Mouse (Mus musculus): ENCODE results near the gene Grin3b. TPM values are rescaled to one million over a fixed set of nuclear protein-coding genes. Genes with fewer than 3 reads are reported as not detected.

Grin3b gene
- total RNA-seq, 2 experiments from 2014 or later: 0.15 TPM; not detected in 1

DNA sequence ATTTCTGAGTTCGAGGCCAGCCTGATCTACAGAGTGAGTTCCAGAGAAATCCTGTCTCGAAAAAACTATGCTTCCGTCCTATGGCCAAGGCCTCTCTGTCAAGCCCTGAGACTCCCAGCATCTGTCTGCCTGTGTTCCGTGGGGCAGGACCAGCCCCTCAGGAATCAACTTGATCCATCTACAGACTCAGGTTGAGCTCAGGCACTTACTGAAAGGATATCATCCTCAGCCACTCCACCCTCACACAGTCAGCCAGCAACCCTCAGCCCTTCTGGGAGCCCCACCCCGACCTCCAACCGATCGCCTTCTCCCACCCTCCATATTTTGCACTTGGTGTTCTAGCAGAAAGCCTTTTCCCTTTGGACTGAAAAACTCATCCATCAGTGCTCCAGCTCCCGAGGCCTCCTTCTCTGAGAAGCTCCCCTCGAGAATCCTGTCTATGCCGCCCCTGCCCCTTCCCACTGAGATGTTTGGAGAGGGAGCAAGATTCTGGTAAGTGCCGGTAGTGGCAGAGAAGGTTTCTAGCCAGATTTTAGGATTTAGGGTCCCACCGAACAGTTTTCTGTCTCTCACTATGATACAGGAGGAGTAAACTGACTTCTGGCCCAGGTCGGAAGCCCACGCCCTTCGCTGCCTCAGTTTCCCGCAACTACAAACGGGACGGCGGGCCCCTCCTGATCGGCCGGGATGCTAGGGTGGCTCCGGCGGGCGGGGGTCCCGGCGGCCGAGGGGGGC, 17.4 kb downstream of the Grin3b start:
- no peak for DNase-seq (ENCODE audit: low spot score in 2 of 2)

DNA sequence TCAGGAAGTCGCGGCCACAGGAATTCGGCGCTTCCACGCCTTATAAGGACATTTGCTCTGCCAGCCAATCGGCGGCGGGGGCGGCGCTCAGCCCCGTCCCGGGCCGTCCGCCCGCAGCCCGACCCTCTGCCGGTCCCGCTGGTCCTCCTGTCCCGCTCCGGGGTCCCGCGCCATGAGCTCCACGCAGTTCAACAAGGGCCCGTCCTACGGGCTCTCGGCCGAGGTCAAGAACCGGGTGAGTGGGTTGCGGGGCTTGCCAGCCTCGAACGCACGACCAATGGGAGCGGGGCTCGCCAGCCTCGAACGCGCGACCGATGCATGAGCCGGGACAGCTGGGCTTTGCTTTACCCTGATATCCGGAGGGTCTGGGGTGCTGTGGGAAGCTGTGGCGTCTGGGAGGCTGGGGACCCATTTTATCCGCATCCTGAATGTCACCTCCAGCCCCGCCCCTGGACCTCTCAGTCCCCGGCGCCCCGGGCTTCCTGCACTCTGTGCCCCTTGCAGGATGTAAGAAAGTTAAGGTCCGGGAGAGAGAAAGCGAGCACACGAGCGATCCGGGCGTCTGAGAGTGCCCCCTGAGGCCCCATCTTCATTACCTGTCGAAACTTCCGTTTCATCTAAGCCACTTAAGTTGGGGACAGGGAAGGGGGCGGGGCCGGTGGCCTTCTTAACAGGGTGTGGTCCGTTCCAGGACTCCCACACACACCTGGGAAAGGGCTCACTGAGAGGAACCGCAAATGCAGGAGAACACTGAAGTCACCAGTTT, 18.2 kb downstream of the Grin3b start, which contains the start of gene Cnn2:
Gene Cnn2, plus strand, starts transcription at position 79 of the 766 bp plus-strand sequence.
- DNase-seq (ENCODE audit: low spot score in 2 of 2): no peak

DNA sequence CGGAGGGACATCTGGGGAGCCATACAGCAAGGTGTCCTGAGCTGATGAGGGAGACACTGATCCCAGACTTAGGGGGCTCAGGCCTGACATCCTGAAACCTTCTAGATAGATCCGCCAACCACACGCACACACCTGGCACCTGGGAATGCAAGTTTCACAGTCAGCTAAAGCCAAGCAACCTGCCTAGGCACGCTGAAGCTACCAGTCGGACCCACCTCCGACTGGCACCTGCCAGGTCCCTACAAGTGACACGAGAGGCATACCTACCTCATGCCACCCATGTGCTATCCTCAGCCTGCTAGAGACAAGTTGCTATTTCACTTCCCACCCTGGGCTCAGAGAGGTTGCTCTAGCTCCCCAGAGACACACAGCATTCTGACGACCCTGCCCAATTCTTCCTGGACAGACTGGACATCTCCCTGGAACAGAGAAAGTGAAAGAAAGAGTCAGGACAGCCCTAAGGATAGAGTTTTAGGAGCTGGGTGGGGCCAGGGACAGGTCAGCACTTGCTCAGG, 18.8 kb downstream of the Grin3b start:
- DNase-seq (ENCODE audit: low spot score in 2 of 2): no peak

DNA sequence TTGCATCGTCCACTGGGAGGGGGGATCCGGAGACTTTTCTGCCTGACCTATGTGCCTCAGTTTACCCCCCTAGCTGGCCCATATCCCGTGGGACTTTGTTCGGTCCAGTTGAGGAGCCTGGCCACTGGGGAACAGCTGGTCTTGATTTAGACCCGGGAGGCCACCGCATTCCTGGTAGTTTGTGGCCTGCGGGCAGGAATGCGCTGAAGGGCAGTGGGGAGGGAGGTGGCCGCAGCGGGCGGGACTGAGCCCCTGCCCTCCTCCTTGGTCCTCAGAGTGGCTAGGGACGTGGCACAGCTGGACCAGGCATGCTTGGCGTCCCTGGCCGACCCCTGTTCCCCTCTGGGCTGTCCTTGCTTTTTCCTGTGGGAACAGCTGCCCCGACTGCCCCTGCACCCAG, 19.4 kb downstream of the Grin3b start:
- DNase-seq (ENCODE audit: low spot score in 2 of 2): no peak

DNA sequence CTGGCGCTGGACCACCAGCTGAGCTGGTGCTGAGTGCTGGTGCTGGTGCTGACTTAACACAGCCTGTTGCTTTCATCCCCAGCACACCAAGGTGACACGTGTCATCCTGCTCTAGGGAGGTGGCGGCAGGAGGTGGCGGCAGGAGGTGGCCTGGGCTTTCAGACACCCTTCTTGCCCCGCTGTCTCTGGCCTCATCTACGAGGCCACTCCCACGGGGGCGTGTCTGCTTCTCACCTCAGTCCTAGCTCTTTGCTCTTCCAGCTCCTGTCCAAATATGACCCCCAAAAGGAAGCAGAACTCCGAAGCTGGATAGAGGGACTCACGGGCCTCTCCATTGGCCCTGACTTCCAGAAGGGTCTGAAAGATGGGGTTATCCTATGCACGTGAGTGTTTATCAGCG, 20.6 kb downstream of the Grin3b start:
- no peak for DNase-seq (ENCODE audit: low spot score in 2 of 2)

DNA sequence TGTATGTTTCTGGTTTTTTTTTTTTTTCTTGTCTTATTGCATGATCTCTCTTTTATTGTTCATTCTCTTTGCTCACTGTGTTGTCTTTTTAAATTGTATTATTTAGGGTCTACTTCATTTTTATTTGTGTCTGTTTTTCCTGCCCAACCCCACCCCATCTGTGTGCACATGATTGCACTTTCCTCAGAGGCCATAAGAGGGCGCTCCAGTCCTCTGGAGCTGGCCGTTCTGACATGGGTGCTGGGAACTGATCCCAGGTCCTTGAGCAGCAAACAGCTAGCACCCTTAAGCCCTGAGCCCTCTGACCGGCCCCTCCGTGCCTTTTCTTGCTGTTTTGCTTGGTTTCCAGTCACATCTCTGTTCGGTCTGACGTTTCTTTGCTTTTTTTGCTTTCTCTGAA, 21.0 kb downstream of the Grin3b start:
- no peak for DNase-seq (ENCODE audit: low spot score in 2 of 2)

DNA sequence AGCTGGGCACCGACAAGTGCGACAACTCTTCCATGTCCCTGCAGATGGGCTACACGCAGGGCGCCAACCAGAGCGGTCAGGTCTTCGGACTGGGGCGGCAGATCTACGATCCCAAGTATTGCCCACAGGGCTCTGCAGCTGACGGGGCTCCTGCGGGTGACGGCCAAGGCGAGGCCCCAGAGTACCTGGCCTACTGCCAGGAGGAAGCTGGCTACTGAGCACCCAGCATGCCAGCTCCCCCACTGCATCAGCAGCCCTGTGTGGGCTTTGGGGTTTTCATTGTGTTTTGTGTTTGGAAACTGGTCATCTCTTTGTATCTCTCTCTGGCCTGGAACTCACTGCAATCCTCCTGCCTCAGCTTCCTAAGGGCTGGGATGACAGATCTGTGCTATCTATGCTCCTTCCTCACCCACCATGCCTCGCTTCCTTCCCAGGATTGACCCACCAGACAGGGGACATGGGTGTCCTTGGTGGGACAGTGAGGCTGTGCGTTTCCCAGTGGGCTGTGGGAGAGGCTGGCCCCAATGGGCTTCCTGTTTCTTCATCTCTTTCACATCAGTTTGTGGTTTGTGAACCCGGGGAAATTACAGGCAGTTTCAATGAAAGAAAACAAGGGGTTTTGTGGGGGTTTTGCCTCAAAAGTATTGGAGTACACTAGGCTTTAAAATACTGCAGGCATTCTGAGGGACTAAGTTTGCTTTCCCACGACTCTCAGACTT, 24.0 kb downstream of the Grin3b start:
- DNase-seq (ENCODE audit: low spot score in 2 of 2): no peak

DNA sequence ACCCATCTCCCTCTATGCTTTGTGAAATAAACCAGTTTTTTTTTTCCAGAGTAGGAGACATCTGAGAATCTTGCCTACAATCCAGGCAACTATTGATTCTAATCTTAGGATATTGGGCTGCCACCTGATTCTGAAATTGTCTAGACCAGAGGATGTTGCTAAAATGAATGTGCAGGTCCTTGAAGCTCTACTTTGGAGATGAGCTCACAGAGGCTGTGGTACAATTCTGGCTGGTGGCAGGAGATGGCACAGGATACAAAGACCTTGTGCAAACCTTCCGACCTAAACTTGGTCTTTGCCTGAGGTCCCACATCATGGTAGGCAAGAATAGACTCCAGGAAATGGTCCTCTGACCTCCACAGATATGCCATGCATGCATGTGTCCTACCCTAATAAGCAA, 25.1 kb downstream of the Grin3b start:
- no peak for DNase-seq (ENCODE audit: low spot score in 2 of 2)

DNA sequence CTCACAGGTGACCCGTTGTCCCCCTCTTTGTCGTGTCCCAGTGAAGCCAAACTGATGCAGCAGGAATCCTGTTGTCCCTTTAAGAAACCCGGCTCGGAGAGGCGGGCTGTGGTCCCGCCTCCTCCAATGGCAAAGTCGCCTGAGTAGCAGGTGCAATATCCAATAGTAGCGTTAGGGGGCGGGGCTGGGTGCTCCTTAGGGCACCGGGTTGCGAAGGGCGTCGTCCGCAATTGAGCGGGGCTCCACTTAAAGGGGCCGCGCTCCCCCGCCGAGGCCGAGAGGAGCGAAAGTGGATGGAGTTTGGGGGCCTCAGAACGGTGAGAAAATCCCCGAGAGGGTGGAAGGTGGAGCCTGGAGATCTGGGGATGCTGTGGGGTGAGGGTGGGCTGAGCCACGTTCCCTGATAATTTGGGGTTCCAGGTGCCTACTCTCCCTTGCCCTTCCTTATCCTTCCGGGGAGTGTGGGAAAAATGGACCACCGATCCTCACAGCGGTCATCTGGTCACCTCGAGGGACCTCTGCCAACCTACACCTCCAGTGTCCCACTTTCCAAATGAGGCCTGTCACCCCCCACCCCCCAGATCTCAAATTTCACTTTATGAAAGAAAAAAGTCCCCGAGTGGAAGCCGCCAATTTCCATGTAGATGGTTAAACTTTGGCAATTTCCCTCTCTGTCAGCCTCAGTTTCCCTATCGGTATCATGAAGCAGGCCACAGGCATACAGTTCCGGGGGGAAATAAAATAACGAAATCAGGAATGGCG, 25.9 kb downstream of the Grin3b start, which contains the start of gene Abca7:
Gene Abca7, plus strand, starts transcription at position 223 of the 762 bp plus-strand sequence.
- DNase-seq (ENCODE audit: low spot score in 2 of 2): peak; percentile 92 to 97

DNA sequence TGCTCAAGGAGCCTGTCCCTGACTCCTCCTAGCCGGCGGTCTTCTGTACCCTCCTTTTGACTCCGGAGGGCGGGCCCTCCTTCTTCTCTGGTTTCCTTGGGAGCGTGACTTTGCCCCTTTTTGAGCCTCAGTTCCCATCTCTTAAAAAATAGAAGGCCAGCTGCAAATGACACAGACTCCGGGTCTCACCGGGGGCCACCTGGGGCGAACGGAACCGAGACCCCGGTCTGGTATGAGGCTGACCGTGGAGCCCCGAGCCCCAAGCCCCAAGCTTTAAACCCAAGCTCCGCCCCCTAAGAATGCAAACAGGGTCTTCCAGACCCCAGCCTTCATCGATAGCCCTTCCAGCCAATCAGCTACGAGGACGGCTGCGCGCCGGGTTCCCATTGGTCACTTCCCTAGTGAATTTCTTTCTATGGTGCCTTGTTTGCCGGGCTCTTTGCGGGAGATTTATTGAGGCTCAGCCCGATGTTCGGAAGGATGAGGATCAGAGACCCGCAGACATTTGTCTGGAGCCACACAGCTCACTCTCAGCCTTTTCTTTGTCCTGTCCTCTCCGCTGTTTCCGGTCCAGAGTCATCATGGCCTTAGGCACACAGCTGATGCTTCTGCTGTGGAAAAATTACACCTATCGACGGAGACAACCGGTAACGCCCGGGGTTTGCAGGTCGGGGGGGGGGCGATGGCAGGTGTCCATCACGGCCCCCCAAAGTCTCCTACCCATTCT, 26.7 kb downstream of the Grin3b start:
- DNase-seq (ENCODE audit: low spot score in 2 of 2): peak; percentile 58 to 75

DNA sequence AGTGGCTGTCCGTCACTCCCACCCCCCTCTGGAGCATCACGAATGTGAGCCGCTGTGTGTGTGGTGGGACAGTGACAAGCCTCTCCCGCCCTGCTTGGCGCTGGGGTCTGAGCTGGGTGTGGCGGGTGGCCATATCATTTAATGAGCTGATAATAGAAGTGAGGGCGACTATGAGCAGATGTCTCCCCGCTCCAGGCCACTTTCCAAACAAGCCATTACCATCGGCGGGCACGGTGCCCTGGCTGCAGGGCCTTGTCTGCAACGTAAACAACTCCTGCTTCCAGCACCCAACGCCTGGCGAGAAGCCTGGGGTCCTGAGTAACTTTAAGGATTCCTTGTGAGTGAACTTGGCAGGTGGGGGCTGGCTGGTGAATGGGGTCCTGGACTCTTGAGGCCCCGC, 27.3 kb downstream of the Grin3b start:
- DNase-seq (ENCODE audit: low spot score in 2 of 2): no peak

DNA sequence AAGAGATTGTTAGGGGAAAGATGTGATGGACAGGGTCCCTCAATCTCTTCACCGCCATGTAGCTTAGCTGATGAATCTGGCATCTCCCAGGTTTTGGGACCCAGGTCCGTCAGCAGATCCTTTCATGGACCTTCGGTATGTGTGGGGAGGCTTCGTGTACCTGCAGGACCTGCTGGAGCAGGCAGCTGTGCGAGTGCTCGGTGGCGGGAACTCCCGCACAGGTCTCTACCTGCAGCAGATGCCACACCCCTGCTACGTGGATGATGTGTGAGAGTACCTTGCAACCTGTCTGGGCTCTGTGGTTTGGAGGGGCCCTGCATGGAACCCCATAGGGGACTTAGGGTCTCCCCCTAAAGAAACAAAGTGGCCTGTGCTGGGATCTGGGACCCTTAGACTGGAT, 31.4 kb downstream of the Grin3b start:
- DNase-seq (ENCODE audit: low spot score in 2 of 2): no peak

DNA sequence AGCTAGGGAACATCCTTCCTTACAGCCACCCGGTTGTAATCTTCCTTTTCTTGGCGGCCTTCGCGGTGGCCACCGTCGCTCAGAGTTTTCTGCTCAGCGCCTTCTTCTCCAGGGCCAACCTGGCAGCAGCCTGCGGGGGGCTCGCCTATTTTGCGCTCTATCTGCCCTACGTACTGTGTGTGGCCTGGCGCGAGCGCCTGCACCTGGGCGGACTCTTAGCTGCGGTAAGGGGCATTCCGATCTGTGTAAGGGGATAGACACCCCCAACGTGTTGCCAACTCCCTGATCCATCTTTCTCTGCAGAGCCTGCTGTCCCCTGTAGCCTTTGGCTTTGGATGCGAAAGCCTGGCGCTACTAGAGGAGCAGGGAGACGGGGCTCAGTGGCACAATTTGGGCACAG, 32.3 kb downstream of the Grin3b start:
- no peak for DNase-seq (ENCODE audit: low spot score in 2 of 2)

DNA sequence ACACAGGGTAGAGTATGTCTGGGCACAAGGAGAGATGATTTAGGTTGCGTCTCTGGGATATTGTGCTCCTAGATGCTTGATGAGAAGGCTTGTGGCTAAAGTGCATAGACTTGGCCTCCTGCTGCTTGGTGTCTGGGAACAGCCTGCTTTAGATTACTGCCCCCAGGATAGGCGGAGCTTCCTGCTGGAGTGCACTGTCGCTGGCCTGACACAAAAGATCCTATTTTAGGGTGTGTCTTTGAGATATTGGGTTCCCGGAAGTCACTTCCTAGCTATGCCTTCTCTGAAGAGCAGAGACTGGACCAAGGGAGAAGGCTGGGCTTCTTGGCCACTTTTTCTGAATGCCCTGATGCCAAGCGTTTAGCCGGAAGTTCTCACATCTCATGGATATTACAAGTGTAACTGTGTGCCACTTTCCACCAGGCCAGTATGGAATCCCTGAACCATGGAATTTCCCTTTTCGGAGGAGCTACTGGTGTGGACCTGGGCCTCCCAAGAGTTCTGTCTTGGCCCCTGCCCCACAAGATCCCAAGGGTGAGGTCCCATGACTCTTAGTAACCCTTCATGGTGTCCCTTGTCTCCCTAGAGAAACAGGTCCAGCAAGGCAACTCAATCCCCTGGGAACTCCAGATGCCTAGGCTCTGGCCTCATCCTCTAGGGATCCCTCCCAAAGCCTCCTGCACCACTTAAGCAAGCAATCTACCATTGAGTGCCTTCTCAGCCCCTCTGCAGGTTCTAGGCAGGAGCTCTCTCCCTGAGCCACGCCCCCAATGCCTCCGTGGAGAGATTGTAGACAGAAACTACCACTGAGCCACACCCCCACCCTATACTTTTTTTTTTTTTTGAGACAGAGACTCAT, 33.1 kb downstream of the Grin3b start:
- no peak for DNase-seq (ENCODE audit: low spot score in 2 of 2)

DNA sequence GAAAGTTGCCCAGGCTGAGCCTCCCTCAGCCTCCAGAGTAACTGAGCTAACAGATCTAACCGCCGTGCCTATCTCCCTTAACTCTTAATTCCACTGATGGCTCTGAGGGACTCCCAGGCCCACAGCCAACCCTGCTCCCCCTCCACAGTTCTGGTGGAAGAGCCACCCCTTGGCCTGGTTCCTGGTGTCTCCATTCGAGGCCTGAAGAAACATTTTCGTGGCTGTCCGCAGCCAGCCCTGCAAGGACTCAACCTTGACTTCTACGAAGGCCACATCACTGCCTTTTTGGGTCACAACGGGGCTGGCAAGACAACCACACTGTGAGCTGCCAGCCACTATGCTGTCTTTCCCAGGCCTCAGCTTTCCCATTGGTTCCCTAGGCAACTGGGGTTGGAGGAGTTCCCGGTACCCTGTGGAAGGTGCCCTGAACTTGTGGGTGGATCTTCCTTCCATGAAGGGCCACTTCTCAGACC, 33.8 kb downstream of the Grin3b start:
- DNase-seq (ENCODE audit: low spot score in 2 of 2): no peak

DNA sequence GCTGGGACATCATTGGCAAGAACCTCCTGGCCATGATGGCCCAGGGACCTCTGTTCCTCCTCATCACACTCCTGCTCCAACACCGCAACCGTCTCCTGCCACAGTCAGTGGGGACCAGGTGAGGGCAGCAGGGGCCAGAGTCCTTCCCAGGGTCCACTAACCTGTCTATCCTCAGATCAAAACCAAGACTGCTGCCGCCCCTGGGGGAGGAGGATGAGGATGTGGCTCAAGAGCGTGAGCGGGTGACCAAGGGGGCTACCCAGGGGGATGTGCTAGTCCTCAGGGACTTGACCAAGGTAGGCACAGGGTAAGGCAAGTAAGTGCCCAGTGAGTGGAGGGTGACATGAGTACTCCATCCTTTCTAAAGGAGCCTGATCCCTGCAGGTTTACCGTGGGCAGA, 41.2 kb downstream of the Grin3b start:
- no peak for DNase-seq (ENCODE audit: low spot score in 2 of 2)

DNA sequence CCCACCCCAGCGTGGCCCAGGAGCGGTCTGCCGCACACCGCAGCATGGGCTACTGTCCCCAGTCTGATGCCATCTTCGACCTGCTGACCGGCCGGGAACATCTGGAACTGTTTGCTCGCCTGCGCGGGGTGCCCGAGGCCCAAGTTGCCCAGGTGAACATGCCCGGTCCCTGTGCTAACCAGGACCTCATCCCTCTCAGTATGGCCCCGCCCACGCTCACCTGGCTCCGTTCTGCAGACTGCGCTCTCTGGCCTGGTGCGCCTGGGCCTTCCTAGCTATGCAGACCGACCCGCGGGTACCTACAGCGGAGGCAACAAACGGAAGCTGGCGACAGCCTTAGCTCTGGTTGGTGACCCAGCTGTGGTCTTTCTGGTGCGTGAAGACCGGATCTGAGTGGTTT, 43.1 kb downstream of the Grin3b start:
- no peak for DNase-seq (ENCODE audit: low spot score in 2 of 2)

DNA sequence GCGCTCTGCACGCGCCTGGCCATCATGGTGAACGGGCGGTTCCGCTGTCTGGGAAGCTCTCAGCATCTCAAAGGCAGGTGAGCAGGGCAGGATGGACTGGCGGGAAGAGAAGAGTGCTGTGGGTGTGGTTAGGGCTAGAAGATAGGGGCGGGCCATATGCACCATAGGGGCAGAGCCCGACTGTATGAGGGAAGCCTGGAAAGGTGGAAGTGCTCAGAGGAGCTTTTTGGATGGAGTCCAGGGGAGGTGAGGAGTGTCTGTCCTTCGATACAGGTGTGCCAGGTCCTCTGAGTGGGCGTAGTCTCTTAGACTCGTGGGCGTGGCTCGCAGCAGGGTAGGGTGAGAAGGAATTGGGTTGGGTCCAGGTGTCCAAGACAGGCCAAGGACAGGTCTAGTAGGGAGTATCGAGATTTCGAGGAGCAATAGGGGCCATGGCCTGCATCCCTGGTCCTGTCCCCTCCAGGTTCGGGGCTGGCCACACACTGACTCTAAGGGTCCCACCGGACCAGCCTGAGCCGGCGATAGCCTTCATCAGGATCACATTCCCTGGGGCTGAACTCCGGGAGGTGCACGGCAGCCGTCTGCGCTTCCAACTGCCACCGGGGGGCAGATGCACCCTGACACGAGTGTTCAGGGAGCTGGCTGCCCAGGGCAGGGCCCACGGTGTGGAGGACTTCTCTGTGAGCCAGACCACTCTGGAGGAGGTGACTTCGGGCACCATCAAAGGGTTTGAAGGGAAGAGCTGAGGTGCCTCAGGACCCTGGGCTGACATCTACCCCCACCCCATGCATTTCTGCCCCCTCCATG, 44.2 kb downstream of the Grin3b start:
- DNase-seq (ENCODE audit: low spot score in 2 of 2): no peak

Measured in layer of hippocampus, adult 18-20 months (tissue).